10 mouse cellular contexts compared by ENCODE assay signal in the genomic region with DNA sequence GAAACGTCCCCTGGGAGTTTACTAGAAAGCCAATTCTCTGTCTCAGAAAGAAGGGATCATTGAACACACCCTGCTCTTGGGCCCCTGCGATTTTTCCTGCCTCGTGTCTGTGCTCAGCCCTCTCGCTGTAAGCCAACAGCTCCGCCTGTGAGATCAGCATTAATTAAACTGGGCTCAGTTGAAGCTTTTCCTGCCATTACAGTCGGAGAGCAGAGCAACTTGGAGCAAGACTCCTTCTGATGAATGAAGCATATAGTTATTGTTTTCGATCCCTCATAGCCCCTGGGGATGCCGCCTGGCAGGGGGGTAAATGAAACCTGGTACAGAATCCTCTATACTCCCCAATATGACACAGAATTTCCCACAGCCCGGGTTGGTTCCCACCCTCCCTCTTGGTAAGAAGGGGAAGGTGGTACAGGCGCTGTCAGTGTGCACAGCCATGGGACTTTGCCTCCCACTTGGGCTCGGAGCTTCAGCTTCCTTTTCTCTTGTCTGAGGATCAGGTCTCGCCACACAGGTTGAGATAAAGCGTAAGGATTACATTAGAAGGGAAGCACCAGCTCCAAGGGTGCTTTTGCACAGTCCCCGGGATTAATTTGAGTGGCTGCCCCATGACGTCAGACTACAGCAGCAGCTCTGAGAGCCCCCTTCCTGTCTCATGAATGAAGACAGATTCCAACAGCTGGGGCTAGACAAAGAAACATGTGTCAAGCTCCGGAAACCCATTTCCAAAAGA.
DNase-seq lines count a peak whose midpoint lies in the region; ATAC-seq and TF ChIP-seq lines count a peak whose summit lies in the region.
"Had no signal": no experiment of that assay in that cellular context is flagged by ENCODE, and none has a peak within 500 bp of the region (broad histone marks: within the 10 kb centered on the region; RNA-seq: fewer than 3 reads in every experiment).

No protein-coding gene starts in this region.

- no peaks in the 10 kb centered on the region for H3K9me3 ChIP-seq in heart, embryonic 16.5 days (replicated peaks; ENCODE audit: control insufficient read depth, low read length)
- no peaks in the 10 kb centered on the region for H3K9me3 ChIP-seq in hindbrain, embryonic 12.5 days (replicated peaks)
- no peaks in the 10 kb centered on the region for H3K9me3 ChIP-seq in midbrain, postnatal 0 days (ENCODE audit: low read length)

- H3K27me3 ChIP-seq in heart, embryonic 16.5 days (ENCODE audit: control insufficient read depth, insufficient read depth, low read length), result no peaks in the 10 kb centered on the region
- no peaks in the 10 kb centered on the region for H3K27me3 ChIP-seq in hindbrain, embryonic 12.5 days
- no peaks in the 10 kb centered on the region for H3K27me3 ChIP-seq in midbrain, postnatal 0 days (ENCODE audit: insufficient read depth, low read length)
- H3K27me3 ChIP-seq: CH12.LX had no signal

- no peak for DNase-seq in heart, postnatal 14 days
- peak; percentile 57 for DNase-seq in embryo, embryonic 10.5 days (ENCODE audit: low spot score)
- peak; percentile 71 for DNase-seq in midbrain, postnatal 0 days (ENCODE audit: low spot score)
- DNase-seq in lung, postnatal 10 days, result no peak
- no peak for DNase-seq in thymus, postnatal 25 days
- DNase-seq in testis, postnatal 10 days (ENCODE audit: low spot score), result no peak
- DNase-seq: adrenal gland, postnatal 14 days had no signal

- H3K4me1 ChIP-seq in heart, embryonic 16.5 days (ENCODE audit: control insufficient read depth, insufficient read depth, low read length), result peaks cover 23% of the 10 kb centered on the region
- peaks cover 45% of the 10 kb centered on the region for H3K4me1 ChIP-seq in hindbrain, embryonic 12.5 days
- H3K4me1 ChIP-seq in midbrain, postnatal 0 days (ENCODE audit: insufficient read depth, low read length), result peaks cover 7% of the 10 kb centered on the region

- H3K27ac ChIP-seq in heart, embryonic 16.5 days (ENCODE audit: low read length), result no peak overlapping the region
- peak overlapping the region; percentile 66 for H3K27ac ChIP-seq in hindbrain, embryonic 12.5 days
- H3K27ac ChIP-seq in midbrain, postnatal 0 days (ENCODE audit: low read depth, low read length), result no peak overlapping the region

- 39% methylated on average over 16 of the region's 16 CpGs for WGBS in heart, embryonic 16.5 days
- WGBS in hindbrain, embryonic 12.5 days, result 26% methylated on average over 16 of the region's 16 CpGs
- 12% methylated on average over 16 of the region's 16 CpGs for WGBS in midbrain, postnatal 0 days

- no peak overlapping the region for H3K4me3 ChIP-seq in heart, embryonic 16.5 days (ENCODE audit: low read length)
- no peak overlapping the region for H3K4me3 ChIP-seq in hindbrain, embryonic 12.5 days
- no peak overlapping the region for H3K4me3 ChIP-seq in midbrain, postnatal 0 days (ENCODE audit: low read depth, low read length)

- ATAC-seq in heart, embryonic 16.5 days (replicated peaks; ENCODE audit: extremely low read depth, insufficient read depth, low FRiP score), result no peak
- peak; percentile 27; the same call in 1 of the 2 replicates for ATAC-seq in hindbrain, embryonic 12.5 days (ENCODE audit: low FRiP score)
- peak; percentile 61 for ATAC-seq in midbrain, postnatal 0 days (ENCODE audit: low FRiP score)

- intact Hi-C loops in heart, postnatal 14 days (cut with DNase I), result no loop called here

- peak overlapping the region; percentile 27 for H3K4me2 ChIP-seq in heart, embryonic 16.5 days (ENCODE audit: low read depth, low read length)
- peak overlapping the region; percentile 35 for H3K4me2 ChIP-seq in hindbrain, embryonic 12.5 days (replicated peaks)
- 0 out of 2 replicates have a peak overlapping the region, but pooled peaks have one; percentile 7 for H3K4me2 ChIP-seq in midbrain, postnatal 0 days (ENCODE audit: low read depth, low read length, poor library complexity, severe bottlenecking)

- no peak overlapping the region for H3K9ac ChIP-seq in heart, embryonic 16.5 days (ENCODE audit: low read length)
- H3K9ac ChIP-seq in hindbrain, embryonic 12.5 days, result peak overlapping the region; percentile 10; the same call in 1 of the 2 replicates
- no peak overlapping the region for H3K9ac ChIP-seq in midbrain, postnatal 0 days (replicated peaks; ENCODE audit: low read length, poor library complexity, severe bottlenecking)

- H3K36me3 ChIP-seq in heart, embryonic 16.5 days (ENCODE audit: control insufficient read depth, insufficient read depth), result no peaks in the 10 kb centered on the region
- no peaks in the 10 kb centered on the region for H3K36me3 ChIP-seq in hindbrain, embryonic 12.5 days
- no peaks in the 10 kb centered on the region for H3K36me3 ChIP-seq in midbrain, postnatal 0 days (ENCODE audit: insufficient read depth, low read length)

- no peak for TF ChIP-seq CTCF in midbrain, postnatal 0 days (IDR thresholded peaks at IDR 0.05)

Comparison
In these comparisons a context has a peak if more than half of its experiments do, and no peak if none do; other contexts are left out.
1. DNase-seq: peak in embryo, embryonic 10.5 days (single experiment) and midbrain, postnatal 0 days (single experiment); none in heart, postnatal 14 days (0 of 2), lung, postnatal 10 days (single experiment), thymus, postnatal 25 days (single experiment) and testis, postnatal 10 days (single experiment).
2. Peak in every context shown above with its lines, with median percentiles within 50 percentile points of each other: H3K4me2 ChIP-seq.